Comparison of ENCODE assay signal across 40 mouse cellular contexts in genomic region chr9:57196708-57197107, GRCm38 (mm10). TPM values are rescaled to one million over a fixed set of nuclear protein-coding genes. Genes with fewer than 3 reads are reported as not detected.
"Had no signal": no experiment of that assay in that cellular context is flagged by ENCODE, and none has a peak within 500 bp of the region (broad histone marks: within the 10 kb centered on the region; RNA-seq: fewer than 3 reads in every experiment).

No protein-coding gene starts in this region.

- H3K4me3 ChIP-seq: heart, adult 2 months; heart, embryonic 13.5 days; heart, embryonic 15.5 days; hindbrain, embryonic 13.5 days; hindbrain, embryonic 15.5 days; kidney, embryonic 15.5 days; layer of hippocampus, adult 2 months; limb, embryonic 10.5 days; limb, embryonic 12.5 days; liver, embryonic 13.5 days had no signal

- H3K4me1 ChIP-seq: heart, embryonic 13.5 days; heart, embryonic 15.5 days; hindbrain, embryonic 13.5 days; hindbrain, embryonic 15.5 days; kidney, embryonic 15.5 days; limb, embryonic 10.5 days; limb, embryonic 12.5 days; liver, embryonic 13.5 days had no signal

- H3K9me3 ChIP-seq: heart, embryonic 13.5 days; heart, embryonic 15.5 days; hindbrain, embryonic 13.5 days; hindbrain, embryonic 15.5 days; kidney, embryonic 15.5 days; limb, embryonic 10.5 days; limb, embryonic 12.5 days; liver, embryonic 13.5 days had no signal

- H3K4me2 ChIP-seq: heart, embryonic 11.5 days; heart, embryonic 13.5 days; heart, embryonic 15.5 days; hindbrain, embryonic 13.5 days; hindbrain, embryonic 15.5 days; kidney, embryonic 15.5 days; limb, embryonic 12.5 days; liver, embryonic 11.5 days; liver, embryonic 13.5 days had no signal

- ATAC-seq: hindbrain, postnatal 0 days; intestine, embryonic 16.5 days had no signal

- DNase-seq: gastrocnemius, postnatal 14 days; gastrocnemius, postnatal 36 days; heart, adult 11 months; heart, adult 2 months; heart, postnatal 14 days; heart, postnatal 36 days; kidney, adult 11 months; kidney, adult 2 months; kidney, adult 9 months; kidney, postnatal 14 days; kidney, postnatal 4 days; liver; liver, embryonic 13.5 days had no signal

- H3K9ac ChIP-seq: heart, embryonic 13.5 days; heart, embryonic 15.5 days; hindbrain, embryonic 13.5 days; hindbrain, embryonic 15.5 days; kidney, embryonic 15.5 days; limb, embryonic 12.5 days; liver, embryonic 13.5 days had no signal

- H3K27ac ChIP-seq: heart, adult 2 months; heart, embryonic 13.5 days; heart, embryonic 15.5 days; hindbrain, embryonic 13.5 days; hindbrain, embryonic 15.5 days; hindbrain, postnatal 0 days; kidney, embryonic 15.5 days; kidney, postnatal 0 days; layer of hippocampus, adult 2 months; limb, embryonic 10.5 days; limb, embryonic 12.5 days; liver, embryonic 13.5 days had no signal

- H3K36me3 ChIP-seq: heart, embryonic 13.5 days; heart, embryonic 15.5 days; hindbrain, embryonic 13.5 days; hindbrain, embryonic 15.5 days; kidney, embryonic 15.5 days; limb, embryonic 10.5 days; limb, embryonic 12.5 days; liver, embryonic 13.5 days had no signal

- H3K27me3 ChIP-seq: heart, embryonic 13.5 days; heart, embryonic 15.5 days; hindbrain, embryonic 13.5 days; hindbrain, embryonic 15.5 days; kidney, embryonic 15.5 days; limb, embryonic 12.5 days had no signal

RNA-seq across cellular contexts. Expression of gene Trcg1, which starts 39.6 kb away (rescaled TPM):
- total RNA-seq: gastrocnemius, adult 18-20 months; gastrocnemius, adult 8-10 months; gastrocnemius, postnatal 14 days; gastrocnemius, postnatal 36 days; heart, adult 2 months; heart, postnatal 14 days; heart, postnatal 36 days; hematopoietic stem cell, adult 5-6 weeks; hindbrain, postnatal 0 days; layer of hippocampus, adult 2 months; layer of hippocampus, postnatal 10 days; layer of hippocampus, postnatal 25 days; left cerebral cortex, adult 18-20 months; left cerebral cortex, adult 8-10 months; left cerebral cortex, postnatal 10 days; left cerebral cortex, postnatal 25 days had no signal
- polyA plus RNA-seq: gonadal fat pad, adult 2 months; heart, adult 2 months; heart, embryonic 11.5 days; heart, embryonic 15.5 days; heart, postnatal 0 days; hindbrain, embryonic 11.5 days; hindbrain, embryonic 13.5 days; hindbrain, embryonic 15.5 days; hindbrain, postnatal 0 days; intestine, embryonic 14.5 days; intestine, embryonic 16.5 days; kidney, adult 2 months; kidney, embryonic 15.5 days; limb, embryonic 10.5 days; limb, embryonic 12.5 days; limb, embryonic 14.5 days; liver, embryonic 11.5 days; liver, embryonic 13.5 days had no signal
